Mouse (Mus musculus): ENCODE results near the gene Ovca2. TPM values are rescaled to one million over a fixed set of nuclear protein-coding genes. Genes with fewer than 3 reads are reported as not detected.
A peak's percentile ranks its signal among the peaks of the same experiment; 100 is the strongest.

Gene Ovca2
- polyA plus RNA-seq, 1 experiment = 14.2 TPM

GRCm38 (mm10) chr11:75158432-75158831, 20.2 kb downstream of the Ovca2 start:
- Histone ChIP-seq H3K4me3 (ENCODE audit: low read depth, low read length) (no peak overlapping the region), H3K4me1 (ENCODE audit: control insufficient read depth, insufficient read depth, insufficient read length, low read length) (peaks cover 5% of the 10 kb centered on the region; the same call in 1 of the 2 replicates), H3K27ac (ENCODE audit: insufficient read depth, low read depth, low read length) (no peak overlapping the region), H3K36me3 (ENCODE audit: control insufficient read depth, insufficient read depth, low read length) (peaks cover 28% of the 10 kb centered on the region), H3K27me3 (ENCODE audit: control insufficient read depth, insufficient read depth, low read length) (no peaks in the 10 kb centered on the region)
- TF ChIP-seq POLR2A (IDR thresholded peaks at IDR 0.05; ENCODE audit: low read depth, low read length) = no peak
- no peak for TF ChIP-seq CTCF (IDR thresholded peaks at IDR 0.05; ENCODE audit: extremely low read depth, insufficient read length, insufficient replicate concordance, low read depth, low read length)
- 80% methylated on average over 14 of the region's 14 CpGs for WGBS

GRCm38 (mm10) chr11:75157901-75158300, 20.7 kb downstream of the Ovca2 start:
- Histone ChIP-seq H3K36me3 (ENCODE audit: control insufficient read depth, insufficient read depth, low read length) (peaks cover 23% of the 10 kb centered on the region), H3K27ac (ENCODE audit: insufficient read depth, low read depth, low read length) (no peak overlapping the region), H3K4me1 (ENCODE audit: control insufficient read depth, insufficient read depth, insufficient read length, low read length) (peaks cover 4% of the 10 kb centered on the region; the same call in 1 of the 2 replicates), H3K4me3 (ENCODE audit: low read depth, low read length) (no peak overlapping the region), H3K27me3 (ENCODE audit: control insufficient read depth, insufficient read depth, low read length) (no peaks in the 10 kb centered on the region)
- WGBS = 52% methylated on average over 2 of the region's 2 CpGs
- TF ChIP-seq CTCF (IDR thresholded peaks at IDR 0.05; ENCODE audit: extremely low read depth, insufficient read length, insufficient replicate concordance, low read depth, low read length) = no peak
- TF ChIP-seq POLR2A (IDR thresholded peaks at IDR 0.05; ENCODE audit: low read depth, low read length) = no peak

- TF ChIP-seq CTCF (IDR thresholded peaks at IDR 0.05; ENCODE audit: extremely low read depth, insufficient read length, insufficient replicate concordance, low read depth, low read length) = no peak
- TF ChIP-seq POLR2A (IDR thresholded peaks at IDR 0.05; ENCODE audit: low read depth, low read length) = no peak
- Histone ChIP-seq H3K4me3 (ENCODE audit: low read depth, low read length) (no peak overlapping the region), H3K4me1 (ENCODE audit: control insufficient read depth, insufficient read depth, insufficient read length, low read length) (peaks cover 4% of the 10 kb centered on the region), H3K27ac (ENCODE audit: insufficient read depth, low read depth, low read length) (no peak overlapping the region; the same call in 1 of the 2 replicates), H3K27me3 (ENCODE audit: control insufficient read depth, insufficient read depth, low read length) (no peaks in the 10 kb centered on the region), H3K36me3 (ENCODE audit: control insufficient read depth, insufficient read depth, low read length) (peaks cover 16% of the 10 kb centered on the region)
- WGBS = 72% methylated on average over 4 of the region's 4 CpGs
Observed at GRCm38 (mm10) chr11:75157037-75157436, 21.6 kb downstream of the Ovca2 start.

GRCm38 (mm10) chr11:75156416-75156815, 22.2 kb downstream of the Ovca2 start:
- peak overlapping the region; percentile 47 for H3K27ac ChIP-seq (ENCODE audit: insufficient read depth, low read depth, low read length)
- H3K36me3 ChIP-seq (ENCODE audit: control insufficient read depth, insufficient read depth, low read length) = peaks cover 15% of the 10 kb centered on the region
- no peaks in the 10 kb centered on the region for H3K27me3 ChIP-seq (ENCODE audit: control insufficient read depth, insufficient read depth, low read length)
- 72% methylated on average over 5 of the region's 5 CpGs for WGBS
- H3K4me1 ChIP-seq (ENCODE audit: control insufficient read depth, insufficient read depth, insufficient read length, low read length) = peaks cover 4% of the 10 kb centered on the region
- H3K4me3 ChIP-seq (ENCODE audit: low read depth, low read length) = no peak overlapping the region
- no peak for TF ChIP-seq POLR2A (IDR thresholded peaks at IDR 0.05; ENCODE audit: low read depth, low read length)
- no peak for TF ChIP-seq CTCF (IDR thresholded peaks at IDR 0.05; ENCODE audit: extremely low read depth, insufficient read length, insufficient replicate concordance, low read depth, low read length)

GRCm38 (mm10) chr11:75155985-75156384, 22.6 kb downstream of the Ovca2 start:
- H3K27me3 ChIP-seq (ENCODE audit: control insufficient read depth, insufficient read depth, low read length) = no peaks in the 10 kb centered on the region
- no peak overlapping the region for H3K4me3 ChIP-seq (ENCODE audit: low read depth, low read length)
- H3K36me3 ChIP-seq (ENCODE audit: control insufficient read depth, insufficient read depth, low read length) = peaks cover 15% of the 10 kb centered on the region
- peaks cover 4% of the 10 kb centered on the region for H3K4me1 ChIP-seq (ENCODE audit: control insufficient read depth, insufficient read depth, insufficient read length, low read length)
- 74% methylated on average over 6 of the region's 6 CpGs for WGBS
- TF ChIP-seq POLR2A (IDR thresholded peaks at IDR 0.05; ENCODE audit: low read depth, low read length) = no peak
- H3K27ac ChIP-seq (ENCODE audit: insufficient read depth, low read depth, low read length) = peak overlapping the region; percentile 38

GRCm38 (mm10) chr11:75154053-75154585, 24.5 kb downstream of the Ovca2 start:
- 74% methylated on average over 6 of the region's 6 CpGs for WGBS
- Histone ChIP-seq H3K4me1 (ENCODE audit: control insufficient read depth, insufficient read depth, insufficient read length, low read length) (peaks cover 4% of the 10 kb centered on the region), H3K27ac (ENCODE audit: insufficient read depth, low read depth, low read length) (peak overlapping the region; percentile 35; the same call in 1 of the 2 replicates), H3K27me3 (ENCODE audit: control insufficient read depth, insufficient read depth, low read length) (no peaks in the 10 kb centered on the region), H3K36me3 (ENCODE audit: control insufficient read depth, insufficient read depth, low read length) (peaks cover 8% of the 10 kb centered on the region; the same call in 1 of the 2 replicates), H3K4me3 (ENCODE audit: low read depth, low read length) (no peak overlapping the region)
- TF ChIP-seq CTCF (IDR thresholded peaks at IDR 0.05; ENCODE audit: extremely low read depth, insufficient read length, insufficient replicate concordance, low read depth, low read length) (no peak), POLR2A (IDR thresholded peaks at IDR 0.05; ENCODE audit: low read depth, low read length) (no peak)

- 73% methylated on average over 18 of the region's 18 CpGs for WGBS
- TF ChIP-seq POLR2A (IDR thresholded peaks at IDR 0.05; ENCODE audit: low read depth, low read length) = no peak
- no peak for TF ChIP-seq CTCF (IDR thresholded peaks at IDR 0.05; ENCODE audit: extremely low read depth, insufficient read length, insufficient replicate concordance, low read depth, low read length)
- Histone ChIP-seq H3K36me3 (ENCODE audit: control insufficient read depth, insufficient read depth, low read length) (peaks cover 6% of the 10 kb centered on the region; the same call in 1 of the 2 replicates), H3K27me3 (ENCODE audit: control insufficient read depth, insufficient read depth, low read length) (no peaks in the 10 kb centered on the region), H3K4me3 (ENCODE audit: low read depth, low read length) (peak overlapping the region; percentile 10; the same call in 1 of the 2 replicates), H3K27ac (ENCODE audit: insufficient read depth, low read depth, low read length) (peak overlapping the region; percentile 35), H3K4me1 (ENCODE audit: control insufficient read depth, insufficient read depth, insufficient read length, low read length) (peaks cover 6% of the 10 kb centered on the region)
Observed at GRCm38 (mm10) chr11:75152603-75153557, 25.8 kb downstream of the Ovca2 start.
